Mouse (Mus musculus) brain, embryonic 14.5 days (tissue): ENCODE results near the gene Aire.

Source experiments
- CTCF ChIP-seq: fragments of 200-500 bp; IDR thresholded peaks from 2 replicates; pipeline ENCODE4 v1.5.1; 2012; ENCODE audit warnings: inconsistent platforms, mild to moderate bottlenecking, moderate library complexity, borderline replicate concordance; ENCODE audit not compliant: insufficient read depth, insufficient read length; ENCODE audit errors: extremely low read depth
- POLR2A ChIP-seq: fragments of 200-500 bp; IDR thresholded peaks from 2 replicates; pipeline ENCODE4 v1.6.1; 2012; ENCODE audit warnings: mild to moderate bottlenecking, inconsistent platforms, borderline replicate concordance; ENCODE audit not compliant: poor library complexity, insufficient read depth, insufficient read length, severe bottlenecking; ENCODE audit errors: extremely low read depth

- TF ChIP-seq CTCF (no peak), POLR2A (no peak)
Measured at GRCm38 (mm10) chr10:78063122-78063521, 19.7 kb upstream of the Aire start.
